Comparison of ENCODE assay signal across 12 mouse cellular contexts in genomic region chr17:27445364-27446075, GRCm38 (mm10).
DNase-seq lines count a peak whose midpoint lies in the region; ATAC-seq lines count a peak whose summit lies in the region.
"Had no signal": no experiment of that assay in that cellular context is flagged by ENCODE, and none has a peak within 500 bp of the region (broad histone marks: within the 10 kb centered on the region; RNA-seq: fewer than 3 reads in every experiment).

No protein-coding gene starts in this region.

- 0 out of 2 replicates have a peak overlapping the region, but pooled peaks have one; percentile 10 for H3K27ac ChIP-seq in hindbrain, embryonic 11.5 days (ENCODE audit: low read depth, low read length)
- H3K27ac ChIP-seq: intestine, embryonic 15.5 days; midbrain, embryonic 12.5 days had no signal

- intact Hi-C loops in left cerebral cortex, postnatal 25 days (cut with DNase I): no loop called here

- H3K27me3 ChIP-seq in hindbrain, embryonic 11.5 days (ENCODE audit: control insufficient read depth, insufficient read depth, low read length): no peaks in the 10 kb centered on the region
- H3K27me3 ChIP-seq: intestine, embryonic 15.5 days; midbrain, embryonic 12.5 days had no signal

- no peak overlapping the region for H3K4me3 ChIP-seq in hindbrain, embryonic 11.5 days (ENCODE audit: low read depth, low read length)
- H3K4me3 ChIP-seq: intestine, embryonic 15.5 days; midbrain, embryonic 12.5 days had no signal

- no peaks in the 10 kb centered on the region for H3K4me1 ChIP-seq in hindbrain, embryonic 11.5 days (replicated peaks; ENCODE audit: control insufficient read depth, insufficient read depth, low read length)

- no peaks in the 10 kb centered on the region for H3K9me3 ChIP-seq in hindbrain, embryonic 11.5 days (ENCODE audit: control insufficient read depth, low read length)
- H3K9me3 ChIP-seq: intestine, embryonic 15.5 days; midbrain, embryonic 12.5 days had no signal

- no peak for ATAC-seq in hindbrain, embryonic 11.5 days (ENCODE audit: low FRiP score)
- ATAC-seq: intestine, embryonic 15.5 days; Patski had no signal

- H3K4me2 ChIP-seq in hindbrain, embryonic 11.5 days (replicated peaks; ENCODE audit: low read depth, low read length): no peak overlapping the region
- H3K4me2 ChIP-seq: intestine, embryonic 15.5 days; liver, embryonic 11.5 days; midbrain, embryonic 12.5 days had no signal

- H3K36me3 ChIP-seq in hindbrain, embryonic 11.5 days (ENCODE audit: control insufficient read depth, insufficient read depth, low read length): no peaks in the 10 kb centered on the region
- H3K36me3 ChIP-seq: intestine, embryonic 15.5 days; midbrain, embryonic 12.5 days had no signal

- 64% methylated on average over 17 of the region's 17 CpGs for WGBS in hindbrain, embryonic 11.5 days

- DNase-seq in cerebellum, adult 9-11 months: peak; percentile 65
- no peak for DNase-seq in cerebellum, postnatal 36 days
- peak; percentile 70 for DNase-seq in adrenal gland, postnatal 10 days
- DNase-seq in hindbrain, embryonic 11.5 days (ENCODE audit: low spot score): no peak
- DNase-seq in kidney, postnatal 25 days: peak; percentile 65 to 79
- no peak for DNase-seq in left cerebral cortex, postnatal 25 days (ENCODE audit: low spot score in 2 of 2)
- no peak for DNase-seq in yolk sac, embryonic 10.5 days (ENCODE audit: low spot score)
- DNase-seq in spleen, postnatal 4 days (ENCODE audit: low spot score in 2 of 2): no peak

- no peak overlapping the region for H3K9ac ChIP-seq in hindbrain, embryonic 11.5 days (ENCODE audit: low read depth, low read length)
- H3K9ac ChIP-seq: intestine, embryonic 15.5 days; midbrain, embryonic 12.5 days had no signal

Comparison
In these comparisons a context has a peak if more than half of its experiments do, and no peak if none do; other contexts are left out.
1. DNase-seq: peak in cerebellum, adult 9-11 months (single experiment), adrenal gland, postnatal 10 days (single experiment) and kidney, postnatal 25 days (2 of 2); none in cerebellum, postnatal 36 days (0 of 2), hindbrain, embryonic 11.5 days (single experiment), left cerebral cortex, postnatal 25 days (0 of 2), yolk sac, embryonic 10.5 days (single experiment) and spleen, postnatal 4 days (0 of 2).